Mouse (Mus musculus) layer of hippocampus, postnatal 10 days (tissue): Measurements from ENCODE around the gene Gm49333. TPM values are rescaled to one million over a fixed set of nuclear protein-coding genes. Genes with fewer than 3 reads are reported as not detected.

Experiments
- DNase-seq, 2 experiments: peaks; one replicate each; pipeline ENCODE4 v3.0.0; 2021; ENCODE audit warnings: low spot score in 2 of 2
- microRNA-seq, 2 experiments: library from miRNA; unstranded; fragments of <30 nt; microRNA quantifications; one replicate each; pipeline ENCODE4 v1.2.0; 2021
- total RNA-seq, 2 experiments: library from RNA; stranded (reverse); gene quantifications; 2 replicates each; pipeline ENCODE4 v1.2.3; 2021

Gm49333 gene
- total RNA-seq, 2 experiments from 2014 or later = 0.53 TPM; not detected in 1

GRCm38 (mm10) chr16:20677380-20677779, 66.0 kb downstream of the Gm49333 start:
- DNase-seq = no peak

- peak; percentile 45 to 65 for DNase-seq
These were observed 66.7 kb downstream of the Gm49333 start for GRCm38 (mm10) chr16:20677974-20678675.

- DNase-seq = no peak
These were observed 79.4 kb downstream of the Gm49333 start for GRCm38 (mm10) chr16:20690774-20691173.

GRCm38 (mm10) chr16:20691617-20692016, 80.2 kb downstream of the Gm49333 start:
- DNase-seq = no peak

- peak in 1 of 2 experiments; percentile 22 for DNase-seq
These were observed 81.0 kb downstream of the Gm49333 start for GRCm38 (mm10) chr16:20692241-20692965.

- peak; percentile 94 to 95 for DNase-seq
These were observed 81.8 kb downstream of the Gm49333 start, which contains the start of gene Fam131a for GRCm38 (mm10) chr16:20693111-20693701. Gene Fam131a (plus strand): TSS chr16:20693241.

GRCm38 (mm10) chr16:20694781-20695180, 83.4 kb downstream of the Gm49333 start:
- peak; percentile 57 to 72 for DNase-seq

Small RNA genes within 50 kb of the gene (microRNA-seq; reads per million reads assigned to microRNA genes)
- gene Mir1224 = 245 to 331 reads per million in 2 experiments

Other genes starting within 250 kb of the Gm49333 start
- 100 to 1,000 TPM; 149 to 202 TPM for gene Abcc5, start 185.2 kb upstream of the Gm49333 start, total RNA-seq
- gene Eif2b5, start 112.8 kb upstream of the Gm49333 start, total RNA-seq = 10 to 100 TPM; 59.6 to 61.7 TPM
- gene Dvl3, start 94.6 kb upstream of the Gm49333 start, total RNA-seq = 10 to 100 TPM; 83.1 to 87.2 TPM
- gene Ap2m1, start 76.1 kb upstream of the Gm49333 start, total RNA-seq = 100 to 1,000 TPM; 893 to 941 TPM
- gene Abcf3, start 63.0 kb upstream of the Gm49333 start, total RNA-seq = 10 to 100 TPM; 61.3 to 90.1 TPM
- 10 to 100 TPM; 44.4 to 45.6 TPM for gene Vwa5b2, start 22.1 kb upstream of the Gm49333 start, total RNA-seq
- gene Eef1akmt4, start within 50 bp of the Gm49333 start, total RNA-seq = 1 to 10 TPM; 2.9 TPM
- 10 to 100 TPM; 12.4 to 14.0 TPM for gene Alg3, start 125 bp downstream of the Gm49333 start, total RNA-seq
- 100 to 1,000 TPM; 143 to 153 TPM for gene Camk2n2, start 9.7 kb downstream of the Gm49333 start, total RNA-seq
- 10 to 100 TPM; 29.5 to 33.8 TPM for gene Ece2, start 18.2 kb downstream of the Gm49333 start, total RNA-seq
- gene Psmd2, start 40.0 kb downstream of the Gm49333 start, total RNA-seq = 100 to 1,000 TPM; 248 to 270 TPM
- 100 to 1,000 TPM; 349 to 379 TPM for gene Eif4g1, start 56.7 kb downstream of the Gm49333 start, total RNA-seq
- gene Fam131a, start 81.6 kb downstream of the Gm49333 start, total RNA-seq = 100 to 1,000 TPM; 298 to 325 TPM
- 10 to 100 TPM; 23.2 to 27.7 TPM for gene Polr2h, start 106.1 kb downstream of the Gm49333 start, total RNA-seq
- gene Clcn2, start 106.1 kb downstream of the Gm49333 start, total RNA-seq = 10 to 100 TPM; 41.4 to 50.7 TPM
- 10 to 100 TPM; 25.1 TPM for gene Chrd, start 121.5 kb downstream of the Gm49333 start, total RNA-seq
- 1 to 10 TPM; 3.7 to 4.3 TPM for gene Thpo, start 122.9 kb downstream of the Gm49333 start, total RNA-seq